Mouse (Mus musculus) erythroblast, embryonic 14.5 days (primary cell): ENCODE results near the gene F5. TPM values are rescaled to one million over a fixed set of nuclear protein-coding genes. Genes with fewer than 3 reads are reported as not detected.

Experiments
- H3K27me3 ChIP-seq: 2 replicates; pipeline ENCODE4 v1.6.1; 2012; ENCODE audit warnings: inconsistent platforms; ENCODE audit not compliant: control insufficient read depth
- H3K36me3 ChIP-seq: 2 replicates; pipeline ENCODE4 v1.6.1; 2012; ENCODE audit warnings: mild to moderate bottlenecking, inconsistent platforms; ENCODE audit not compliant: control insufficient read depth
- H3K4me1 ChIP-seq: 2 replicates; pipeline ENCODE4 v1.6.1; 2012; ENCODE audit warnings: inconsistent platforms; ENCODE audit not compliant: control insufficient read depth
- H3K4me3 ChIP-seq: replicated peaks from 2 replicates; pipeline ENCODE3; 2012; ENCODE audit warnings: moderate library complexity, mild to moderate bottlenecking, inconsistent platforms
- H3K9me3 ChIP-seq: 2 replicates; pipeline ENCODE4 v1.6.1; 2012; ENCODE audit warnings: low read length, inconsistent platforms, mixed read lengths; ENCODE audit not compliant: control insufficient read depth
- GATA1 ChIP-seq: IDR thresholded peaks from 2 replicates; pipeline ENCODE4 v1.6.1; 2012; ENCODE audit warnings: low read length, inconsistent platforms, mixed read lengths
- TAL1 ChIP-seq: IDR thresholded peaks from 3 replicates; pipeline ENCODE4 v1.6.1; 2012; ENCODE audit warnings: low read length, inconsistent platforms, mixed read lengths
- polyA plus RNA-seq: library from polyadenylated mRNA; stranded (reverse); fragments of >175 nt; gene quantifications from 2 replicates; pipeline ENCODE4 v1.2.3, GENCODE M21; 2012

F5 gene
- polyA plus RNA-seq, 1 experiment, result 0.01 TPM

GRCm38 (mm10) chr1:164184142-164184870, 32.7 kb downstream of the F5 start:
- no peaks in the 10 kb centered on the region for H3K36me3 ChIP-seq

GRCm38 (mm10) chr1:164184871-164185223, 33.2 kb downstream of the F5 start:
- no peaks in the 10 kb centered on the region for H3K36me3 ChIP-seq

More at GRCm38 (mm10) chr1:164184142-164184870, 32.7 kb downstream of the F5 start:
- TF ChIP-seq TAL1 (no peak), GATA1 (no peak)
- no peaks in the 10 kb centered on the region for H3K9me3 ChIP-seq
- no peaks in the 10 kb centered on the region for H3K27me3 ChIP-seq
- no peaks in the 10 kb centered on the region for H3K4me1 ChIP-seq
- H3K4me3 ChIP-seq, result no peak overlapping the region

GRCm38 (mm10) chr1:164185316-164185715, 33.7 kb downstream of the F5 start:
- no peaks in the 10 kb centered on the region for H3K36me3 ChIP-seq
- no peaks in the 10 kb centered on the region for H3K9me3 ChIP-seq
- H3K4me3 ChIP-seq, result no peak overlapping the region
- H3K27me3 ChIP-seq, result no peaks in the 10 kb centered on the region
- TF ChIP-seq TAL1, result no peak
- TF ChIP-seq GATA1, result no peak
- H3K4me1 ChIP-seq, result no peaks in the 10 kb centered on the region

More at GRCm38 (mm10) chr1:164184871-164185223, 33.2 kb downstream of the F5 start:
- TF ChIP-seq GATA1 (no peak), TAL1 (no peak)
- Histone ChIP-seq H3K4me1 (no peaks in the 10 kb centered on the region), H3K27me3 (no peaks in the 10 kb centered on the region), H3K4me3 (no peak overlapping the region), H3K9me3 (no peaks in the 10 kb centered on the region)

- Histone ChIP-seq H3K4me3 (no peak overlapping the region), H3K36me3 (no peaks in the 10 kb centered on the region; the same call in 1 of the 2 replicates), H3K27me3 (no peaks in the 10 kb centered on the region), H3K9me3 (no peaks in the 10 kb centered on the region), H3K4me1 (no peaks in the 10 kb centered on the region)
- no peak for TF ChIP-seq GATA1
These were observed 35.4 kb downstream of the F5 start for GRCm38 (mm10) chr1:164187002-164187560.

GRCm38 (mm10) chr1:164199551-164199950, 47.9 kb downstream of the F5 start:
- Histone ChIP-seq H3K36me3 (peaks cover 2% of the 10 kb centered on the region; the same call in 1 of the 2 replicates), H3K9me3 (no peaks in the 10 kb centered on the region), H3K27me3 (no peaks in the 10 kb centered on the region), H3K4me3 (no peak overlapping the region), H3K4me1 (no peaks in the 10 kb centered on the region)
- TF ChIP-seq TAL1 (no peak), GATA1 (no peak)

GRCm38 (mm10) chr1:164208437-164208836, 56.8 kb downstream of the F5 start:
- H3K36me3 ChIP-seq, result no peaks in the 10 kb centered on the region; the same call in 1 of the 2 replicates
- H3K4me3 ChIP-seq, result no peak overlapping the region
- no peaks in the 10 kb centered on the region for H3K9me3 ChIP-seq
- H3K27me3 ChIP-seq, result no peaks in the 10 kb centered on the region
- H3K4me1 ChIP-seq, result no peaks in the 10 kb centered on the region
- TF ChIP-seq GATA1 (no peak), TAL1 (no peak)

- H3K9me3 ChIP-seq, result no peaks in the 10 kb centered on the region
- no peak overlapping the region for H3K4me3 ChIP-seq
- no peaks in the 10 kb centered on the region for H3K27me3 ChIP-seq
- H3K4me1 ChIP-seq, result no peaks in the 10 kb centered on the region
- no peaks in the 10 kb centered on the region; the same call in 1 of the 2 replicates for H3K36me3 ChIP-seq
- TF ChIP-seq GATA1 (no peak), TAL1 (no peak)
These were observed 59.3 kb downstream of the F5 start for GRCm38 (mm10) chr1:164210899-164211298.

- H3K36me3 ChIP-seq, result no peaks in the 10 kb centered on the region; the same call in 1 of the 2 replicates
- no peaks in the 10 kb centered on the region for H3K9me3 ChIP-seq
These were observed 61.0 kb downstream of the F5 start for GRCm38 (mm10) chr1:164212686-164213085.

GRCm38 (mm10) chr1:164214190-164214589, 62.6 kb downstream of the F5 start:
- H3K27me3 ChIP-seq, result peaks cover 4% of the 10 kb centered on the region
- no peaks in the 10 kb centered on the region; the same call in 1 of the 2 replicates for H3K36me3 ChIP-seq
- H3K4me3 ChIP-seq, result no peak overlapping the region
- H3K4me1 ChIP-seq, result no peaks in the 10 kb centered on the region
- TF ChIP-seq TAL1 (no peak), GATA1 (no peak)
- no peaks in the 10 kb centered on the region for H3K9me3 ChIP-seq

More at GRCm38 (mm10) chr1:164212686-164213085, 61.0 kb downstream of the F5 start:
- Histone ChIP-seq H3K4me3 (no peak overlapping the region), H3K27me3 (peaks cover under 1% of the 10 kb centered on the region), H3K4me1 (no peaks in the 10 kb centered on the region)
- TF ChIP-seq TAL1 (no peak), GATA1 (no peak)
